Mouse (Mus musculus) lung, postnatal 0 days (tissue): ENCODE data around the gene Tmem39b.

ENCODE experiments used
- CTCF ChIP-seq: IDR thresholded peaks from 2 replicates; pipeline ENCODE4 v1.5.1; 2016; ENCODE audit warnings: antibody characterized with exemption, mild to moderate bottlenecking
- EP300 ChIP-seq: IDR thresholded peaks from 2 replicates; pipeline ENCODE4 v1.6.1; 2016; ENCODE audit warnings: antibody characterized with exemption, mild to moderate bottlenecking, control low read depth

DNA sequence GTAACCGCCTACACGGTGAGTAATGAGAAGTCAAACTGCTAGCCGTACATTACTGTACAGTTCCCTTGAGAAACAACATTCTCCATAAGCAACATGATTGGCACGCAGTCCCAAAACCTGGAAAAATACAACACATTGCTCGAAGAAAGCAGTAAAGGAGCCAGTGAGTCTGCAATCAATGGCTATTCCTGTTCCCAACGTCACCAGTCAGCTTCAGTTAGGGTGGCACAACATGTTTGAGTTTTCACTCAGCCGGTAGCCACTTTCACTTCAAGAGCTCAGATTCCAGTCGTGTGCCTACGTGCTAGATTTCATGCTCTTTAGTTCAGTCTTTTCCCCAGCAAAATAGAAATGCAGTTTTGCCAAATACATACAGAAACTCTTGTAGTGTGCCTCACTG is 19.7 kb upstream of the Tmem39b start:
- TF ChIP-seq CTCF (no peak), EP300 (no peak)
